Mouse (Mus musculus) inflammation-experienced regulatory T-cells, adult 6 months (primary cell): Measurements from ENCODE around the gene Spon1. TPM values are rescaled to one million over a fixed set of nuclear protein-coding genes. Genes with fewer than 3 reads are reported as not detected.

Source experiments
- ATAC-seq: one replicate; pipeline ENCODE4 v1.8.0; 2017
- polyA plus RNA-seq, 3 experiments: library from polyadenylated mRNA; unstranded; fragments of 100-300 nt; shearing (Covaris generic); gene quantifications; one replicate each; pipeline ENCODE4 v1.2.1; 2017

Spon1 gene
- under 1 TPM; 0.59 to 0.84 (median 0.72) TPM for polyA plus RNA-seq

DNA sequence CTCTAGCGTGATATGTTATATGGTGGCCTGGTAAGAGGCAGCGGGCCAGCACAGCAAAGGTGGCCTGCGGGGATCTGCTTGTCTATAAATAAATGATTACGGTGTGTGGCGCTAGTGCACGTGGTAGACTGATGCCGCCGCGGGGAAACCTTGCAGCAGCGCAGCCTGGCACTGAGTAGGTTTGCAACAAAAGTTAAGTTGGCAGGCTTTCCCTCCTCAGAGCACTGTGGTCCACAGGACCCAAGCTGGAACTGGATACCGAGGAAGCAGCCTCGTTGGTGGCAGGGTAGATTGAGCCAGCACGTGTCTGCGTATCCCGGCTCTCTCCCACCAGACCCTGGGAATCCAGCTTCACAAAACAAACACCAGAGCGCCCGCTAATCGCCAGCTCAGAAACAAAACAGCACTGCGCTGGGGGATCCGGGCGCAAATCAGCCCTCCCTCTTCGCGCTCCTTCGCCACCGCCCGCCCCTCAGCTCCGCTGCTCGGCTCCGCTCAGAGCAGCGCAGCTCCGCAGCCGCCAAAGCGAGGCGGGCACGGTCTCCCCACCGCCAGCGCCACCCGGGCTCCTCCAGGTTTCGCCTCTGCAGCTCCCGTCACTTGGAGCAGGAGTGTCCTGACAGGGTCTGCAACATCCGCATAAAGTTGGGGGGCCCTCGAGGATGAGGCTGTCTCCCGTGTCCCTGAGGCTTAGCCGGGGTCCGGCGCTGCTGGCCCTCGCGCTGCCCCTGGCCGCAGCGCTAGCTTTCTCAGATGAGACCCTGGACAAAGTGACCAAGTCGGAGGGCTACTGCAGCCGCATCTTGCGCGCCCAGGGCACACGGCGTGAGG, at the start of gene Spon1:
Spon1 (plus strand) TSS at position 332 of the 831 bp plus-strand sequence.
- no peak for ATAC-seq

DNA sequence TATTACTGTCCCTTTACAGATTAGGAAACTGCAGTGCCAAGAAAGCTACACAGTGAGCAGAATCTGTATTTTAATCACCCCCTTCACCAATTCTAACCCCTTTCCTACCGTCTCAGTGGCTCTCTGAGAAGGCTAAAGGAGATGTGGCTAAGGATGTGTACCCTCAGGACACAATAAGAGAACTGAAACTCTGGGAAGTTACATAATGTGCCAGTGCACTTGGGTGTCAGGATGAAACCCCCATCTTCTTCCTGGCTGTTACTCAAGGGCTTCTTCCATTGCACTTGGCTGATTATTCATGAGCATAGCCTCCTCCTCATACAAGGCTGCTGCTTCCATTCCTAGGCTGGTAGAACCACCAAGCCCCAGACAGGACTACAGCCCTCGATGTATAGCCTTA, 43.8 kb upstream of the Spon1 start:
- ATAC-seq = no peak

DNA sequence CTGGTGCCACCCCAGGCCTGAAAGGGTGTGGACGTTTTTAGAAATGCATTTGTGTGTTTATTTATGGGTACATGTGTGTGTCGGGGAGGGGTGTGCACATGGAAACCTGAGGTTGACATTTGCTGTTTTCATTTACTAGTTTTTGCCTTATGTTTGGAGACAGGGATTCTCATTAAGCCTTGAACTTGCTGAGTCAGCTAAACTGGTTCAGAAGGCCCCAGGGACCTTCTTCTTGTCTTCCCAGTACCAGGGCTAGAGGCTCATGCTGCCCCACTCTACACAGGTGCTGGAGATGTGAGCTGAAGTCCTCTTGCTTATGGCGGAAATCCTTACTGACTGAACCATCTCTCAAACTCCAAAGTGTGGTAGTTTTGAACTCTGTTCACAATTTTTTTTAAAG, 41.9 kb upstream of the Spon1 start:
- ATAC-seq = no peak

DNA sequence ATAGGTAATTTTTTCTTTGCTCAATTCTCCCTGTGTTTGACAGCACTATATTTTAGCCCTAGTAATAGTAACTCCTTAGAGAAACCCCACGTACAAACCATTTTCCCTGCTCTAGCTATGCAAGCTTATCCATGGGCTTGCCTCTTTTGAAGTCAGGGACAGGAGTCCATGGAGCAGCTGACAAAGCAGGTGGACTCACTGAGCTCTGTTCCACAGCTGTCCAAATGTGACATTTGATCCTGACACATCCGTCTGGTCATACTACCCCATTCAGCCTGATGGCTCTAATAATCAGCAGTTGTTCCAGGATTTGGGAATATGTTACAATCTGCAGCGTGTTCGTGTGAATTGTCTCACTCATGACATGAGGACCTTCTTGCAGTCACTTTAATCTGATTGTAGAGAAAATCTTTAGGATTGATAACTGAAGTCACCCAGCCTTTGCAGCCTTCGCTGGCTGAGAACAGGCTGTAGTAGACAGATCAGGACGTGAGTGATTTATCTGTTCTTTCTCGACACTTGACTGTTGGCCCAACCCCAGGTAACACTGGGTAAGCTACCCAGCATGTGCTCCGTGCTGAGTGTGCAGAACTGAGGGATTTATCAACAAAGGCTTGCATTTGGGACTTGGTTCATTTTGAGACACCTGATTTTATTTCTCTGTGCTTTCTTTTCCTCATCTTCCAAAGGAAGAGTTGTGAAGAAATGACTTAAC, 37.6 kb upstream of the Spon1 start:
- no peak for ATAC-seq

DNA sequence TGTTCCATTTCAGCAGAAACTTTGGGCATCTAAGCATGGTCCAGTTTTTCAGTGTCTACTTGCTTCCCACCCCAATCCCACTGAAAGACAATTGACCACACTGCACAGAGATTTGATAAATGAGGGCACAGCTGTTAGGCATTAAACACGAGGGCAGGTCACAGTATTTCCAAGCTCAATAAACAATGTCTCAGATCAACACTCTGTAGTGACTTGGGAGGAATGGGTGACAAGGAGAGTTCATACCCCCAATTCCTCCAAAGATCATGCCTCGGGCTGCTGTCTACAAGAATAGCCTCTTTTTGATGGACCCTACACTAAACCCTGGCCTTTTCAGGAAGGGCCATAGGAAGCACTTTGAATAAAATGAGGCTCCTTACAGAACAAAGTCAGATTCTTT, 36.9 kb upstream of the Spon1 start:
- ATAC-seq = no peak

DNA sequence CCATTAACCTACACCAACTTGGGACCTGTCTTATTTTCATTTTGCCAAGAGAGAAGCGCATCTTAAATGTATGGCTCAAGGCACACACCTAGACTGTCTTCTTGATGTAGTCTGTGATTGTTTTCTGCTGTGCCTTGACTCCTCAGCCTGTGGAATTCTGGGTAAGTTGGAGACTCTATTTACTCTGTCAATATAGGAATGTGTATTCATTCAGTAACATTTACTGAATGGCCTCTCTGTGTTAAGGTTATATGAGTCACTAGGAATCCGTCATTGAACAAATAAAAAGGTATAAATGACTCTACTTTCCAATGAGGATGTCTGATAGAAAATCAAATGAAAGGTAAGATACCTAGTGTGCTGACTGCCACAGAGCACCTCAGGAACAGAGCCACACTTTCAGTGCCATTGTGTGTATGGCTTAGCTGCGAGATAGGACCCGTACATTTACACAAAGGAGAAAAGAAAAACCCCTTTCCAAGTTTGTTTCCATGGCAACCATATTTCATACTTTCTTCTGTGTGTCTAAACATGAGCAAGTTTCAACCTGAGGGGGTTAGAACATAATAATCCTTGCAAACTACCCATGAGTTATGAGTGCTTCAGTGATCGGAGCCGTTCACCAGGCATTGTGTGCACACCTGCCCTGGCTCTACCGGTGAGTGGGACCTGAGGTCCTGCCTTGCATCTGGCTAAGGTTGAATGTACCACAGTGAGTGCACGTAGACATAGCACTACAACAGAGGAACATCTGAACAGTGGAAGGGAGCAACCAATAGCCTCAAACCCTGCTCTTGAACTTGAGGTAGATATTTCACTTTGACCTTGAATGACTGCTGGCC, 35.2 kb upstream of the Spon1 start:
- ATAC-seq = no peak

DNA sequence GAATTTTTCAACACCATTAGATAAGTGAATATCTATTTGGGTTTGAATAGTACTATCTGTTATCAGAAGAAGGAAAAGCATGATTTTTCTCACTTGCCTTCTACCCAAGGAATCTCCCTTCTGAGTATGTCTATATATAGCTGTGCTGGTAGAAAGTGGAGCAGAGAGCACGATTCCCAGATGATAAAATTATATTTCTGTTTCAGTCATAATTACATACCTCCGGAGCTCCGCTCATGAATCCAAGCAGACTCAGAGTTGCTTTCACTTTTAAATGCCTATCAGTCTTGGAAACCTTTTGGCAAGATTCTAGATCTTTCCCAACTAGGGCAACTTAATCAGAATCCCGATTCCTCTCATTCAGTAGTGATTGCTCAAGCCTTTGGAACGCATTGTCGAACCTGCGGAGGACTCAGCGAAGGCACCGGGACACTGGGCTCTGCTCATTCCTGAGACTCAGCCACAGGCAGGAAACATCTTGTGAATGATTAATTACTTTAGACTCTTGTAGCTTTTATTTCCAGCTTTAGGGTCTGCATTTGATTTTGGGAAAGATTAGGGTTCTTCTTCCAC, 27.9 kb upstream of the Spon1 start:
- no peak for ATAC-seq

DNA sequence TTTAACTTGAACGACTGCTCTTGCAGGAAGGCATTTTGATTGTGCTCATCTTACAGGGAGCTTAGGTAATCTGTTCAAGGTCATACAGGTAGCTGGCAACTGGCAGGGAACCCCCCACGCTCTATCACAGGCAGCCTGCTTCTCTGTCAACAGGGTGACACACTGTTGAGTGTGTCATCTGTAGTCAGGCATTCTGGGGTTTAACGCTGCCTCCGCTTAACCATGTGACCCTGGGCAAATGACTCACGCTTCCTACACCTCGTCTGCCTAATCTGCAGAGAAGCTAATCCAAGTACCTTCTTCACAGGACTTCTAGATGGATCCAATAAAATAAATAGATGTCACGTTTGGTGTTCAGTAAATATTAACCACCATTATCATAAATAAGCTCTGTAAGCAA, 26.6 kb upstream of the Spon1 start:
- no peak for ATAC-seq

DNA sequence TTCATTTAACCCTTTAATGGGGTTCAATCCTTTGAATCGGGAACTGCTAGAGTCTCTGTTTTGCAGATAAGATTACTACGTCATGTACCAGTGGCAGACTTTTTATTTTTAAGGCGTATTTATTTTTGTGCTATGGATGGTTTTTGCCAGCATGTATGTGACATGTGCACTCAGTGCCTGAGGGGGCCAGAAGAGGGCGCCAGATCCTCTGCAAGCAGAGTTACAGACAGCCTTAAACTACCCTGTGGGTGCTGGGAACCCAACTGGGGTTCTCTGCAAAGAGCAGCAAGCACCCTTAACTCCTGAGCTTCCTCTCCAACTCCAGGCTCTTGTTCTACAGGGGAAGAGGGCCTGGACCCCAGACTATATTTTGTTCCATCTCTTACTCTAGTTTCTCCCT, 23.2 kb upstream of the Spon1 start:
- ATAC-seq = no peak

DNA sequence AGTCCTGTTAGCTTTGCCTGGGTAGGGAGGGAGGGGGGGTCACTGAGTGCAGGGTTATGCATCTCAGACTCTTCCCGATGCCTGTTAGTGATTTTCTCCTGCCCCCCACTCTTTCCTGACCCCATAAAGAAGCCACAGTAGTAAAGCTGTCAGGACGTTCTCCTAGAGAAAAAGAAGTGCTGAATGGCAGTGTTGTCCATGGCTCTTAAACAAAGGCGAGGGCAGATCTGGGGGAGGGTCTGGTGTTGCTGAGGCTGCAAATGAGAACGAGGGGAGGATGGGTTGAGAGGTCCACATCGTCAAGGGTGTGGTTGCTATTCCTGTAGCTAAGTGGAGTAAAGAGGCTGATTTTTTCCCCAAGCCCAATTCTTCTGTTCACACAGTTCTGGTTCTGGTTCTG, 21.8 kb upstream of the Spon1 start:
- ATAC-seq = no peak

DNA sequence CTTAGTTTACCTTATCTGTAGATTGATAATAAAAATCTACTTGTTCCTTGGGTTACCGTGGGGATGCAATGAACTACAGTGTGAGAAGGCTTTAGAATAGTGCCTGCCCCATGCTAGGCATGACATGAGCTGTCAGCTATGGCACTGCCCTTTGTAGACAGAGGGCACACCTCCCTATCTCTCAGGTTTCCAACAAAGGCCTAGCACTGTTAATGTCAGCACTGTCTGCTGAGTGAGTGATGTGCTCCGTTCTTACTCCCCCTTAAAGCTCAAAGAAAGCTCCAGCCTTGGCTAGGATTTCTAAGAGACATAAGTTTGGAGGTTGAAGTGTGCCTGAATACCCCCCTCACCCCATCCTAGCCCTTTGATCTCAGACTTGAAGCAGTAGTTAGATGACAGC, 9.2 kb upstream of the Spon1 start:
- no peak for ATAC-seq

DNA sequence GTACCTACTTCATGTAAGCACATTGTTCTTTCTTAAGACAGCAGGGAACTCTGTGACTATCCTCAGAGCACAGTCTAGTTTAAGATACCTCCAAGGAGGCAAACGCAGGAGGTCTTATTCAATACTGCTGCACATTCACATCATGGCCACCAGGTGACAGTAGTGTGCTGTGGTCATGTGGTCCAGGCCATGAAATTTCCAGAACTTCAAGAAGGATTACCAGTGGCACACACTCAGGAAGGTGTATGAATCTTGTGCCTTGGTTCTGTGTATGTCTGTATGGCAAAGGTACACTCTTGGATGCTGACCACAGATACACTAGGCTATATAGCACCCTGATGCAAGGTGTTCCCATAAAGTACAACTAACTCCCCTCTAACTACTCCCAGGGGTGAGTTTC, 6.6 kb upstream of the Spon1 start:
- peak; percentile 41 for ATAC-seq

DNA sequence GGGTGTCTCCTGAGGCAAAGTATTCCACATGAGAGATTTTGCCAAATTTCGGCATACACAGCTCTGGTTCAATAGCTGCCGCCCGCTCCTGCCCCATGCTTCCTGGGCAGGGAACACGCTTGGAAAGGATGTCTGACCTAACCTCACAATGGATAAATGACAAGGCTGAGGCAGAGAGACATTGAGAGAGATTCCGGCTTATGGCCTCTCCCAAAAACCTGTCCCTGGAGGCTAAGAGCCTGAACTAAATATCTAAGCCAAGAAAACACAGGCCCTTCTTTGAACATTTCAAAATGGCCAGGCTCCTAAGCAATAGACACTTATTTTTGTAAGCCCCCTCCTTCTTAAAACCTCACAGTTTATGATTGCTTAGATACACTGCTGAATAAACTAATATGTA, 665 bp upstream of the Spon1 start:
- ATAC-seq = no peak

DNA sequence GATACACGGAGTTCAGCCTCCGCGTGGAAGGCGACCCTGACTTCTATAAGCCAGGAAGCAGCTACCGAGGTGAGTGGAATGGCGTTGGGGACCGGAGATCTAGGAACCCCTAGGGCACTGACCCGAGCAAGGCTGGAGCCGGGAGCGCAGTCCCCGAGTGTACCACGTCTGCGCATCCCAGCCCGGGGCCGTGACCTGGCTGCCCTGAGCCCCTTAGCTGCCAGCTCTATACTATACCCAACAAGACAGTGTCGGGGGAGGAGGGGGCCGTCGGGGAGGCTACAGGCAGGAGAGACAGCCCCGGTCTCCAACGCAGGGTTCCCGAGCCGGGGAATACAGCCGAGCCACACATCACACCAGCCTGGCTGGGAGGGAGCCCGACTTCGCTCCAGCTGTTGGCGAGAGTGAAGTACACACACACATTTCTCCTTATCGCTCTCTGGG, 722 bp downstream of the Spon1 start:
- no peak for ATAC-seq

DNA sequence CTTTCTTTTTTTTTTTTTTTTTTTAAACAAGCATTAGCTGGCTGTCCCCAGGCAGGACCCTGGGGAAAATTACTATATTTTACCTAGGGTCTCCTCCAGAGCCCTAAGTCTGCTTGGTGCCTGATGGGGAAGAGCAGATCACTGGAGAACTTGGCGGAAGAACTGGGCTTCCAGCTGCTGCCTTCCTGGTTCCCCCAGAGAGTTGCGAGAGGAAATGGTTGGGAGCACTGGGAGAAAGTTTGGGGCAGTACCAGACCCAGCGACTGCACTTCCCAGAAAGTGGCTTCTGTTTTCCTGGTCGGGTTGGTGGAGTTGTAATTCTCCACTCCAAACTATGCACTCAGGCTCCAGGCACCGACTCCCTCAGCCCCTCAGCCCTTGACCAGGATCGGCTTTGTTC, 1.7 kb downstream of the Spon1 start:
- ATAC-seq = no peak

DNA sequence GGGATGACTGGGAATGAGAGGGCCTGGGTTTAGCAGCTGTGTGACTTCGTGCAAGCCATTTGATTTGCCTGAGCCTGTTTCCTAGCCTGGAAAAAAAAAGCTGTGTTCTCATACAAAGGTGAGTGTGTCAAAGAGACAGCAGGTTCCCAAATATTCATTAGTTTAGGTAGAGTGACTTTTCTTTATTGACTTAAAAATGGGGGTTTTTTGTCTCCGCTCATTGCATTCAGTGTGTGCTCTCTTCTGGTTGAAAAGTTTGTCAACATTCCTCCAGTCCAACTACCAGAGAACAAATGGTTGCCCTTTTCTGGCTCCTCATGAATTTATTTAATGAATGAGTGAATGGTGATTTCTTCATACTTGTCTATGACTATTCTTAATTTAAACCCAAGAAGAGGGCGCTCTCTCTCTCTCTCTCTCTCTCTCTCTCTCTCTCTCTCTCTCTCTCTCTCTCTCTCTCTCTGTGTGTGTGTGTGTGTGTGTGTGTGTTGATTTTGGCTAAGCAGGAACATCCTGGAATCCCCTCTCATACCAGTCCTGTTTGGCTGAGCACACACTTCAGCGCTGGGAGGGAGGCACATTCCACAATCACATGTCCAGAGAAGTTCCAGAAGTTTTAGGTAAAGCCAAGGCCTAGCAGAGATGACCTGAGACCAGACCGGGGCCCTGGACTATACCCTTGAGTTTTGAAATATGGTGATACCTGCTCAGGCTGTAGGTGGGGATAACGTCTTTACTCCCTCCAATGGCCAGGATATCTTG, 2.6 kb downstream of the Spon1 start:
- ATAC-seq = no peak

DNA sequence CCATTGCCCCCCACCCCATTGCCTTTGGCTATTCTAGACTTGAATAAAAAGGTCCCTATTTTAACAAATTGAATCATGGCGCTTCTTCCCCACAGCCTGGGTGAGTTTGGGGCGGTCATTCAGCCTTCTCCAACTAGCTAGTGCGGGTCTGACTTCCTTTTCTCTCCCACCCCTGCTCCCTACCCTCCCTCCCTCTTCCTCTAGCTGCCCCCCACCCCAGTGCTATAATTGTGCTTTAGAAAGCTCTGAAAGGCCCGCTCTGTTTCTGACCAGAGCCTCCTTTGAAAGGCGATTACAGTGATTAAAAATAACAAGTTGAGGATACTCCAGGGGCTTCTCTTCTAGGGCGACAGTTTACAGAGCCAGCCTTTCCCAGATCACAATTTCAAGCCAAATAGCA, 3.5 kb downstream of the Spon1 start:
- ATAC-seq = no peak

DNA sequence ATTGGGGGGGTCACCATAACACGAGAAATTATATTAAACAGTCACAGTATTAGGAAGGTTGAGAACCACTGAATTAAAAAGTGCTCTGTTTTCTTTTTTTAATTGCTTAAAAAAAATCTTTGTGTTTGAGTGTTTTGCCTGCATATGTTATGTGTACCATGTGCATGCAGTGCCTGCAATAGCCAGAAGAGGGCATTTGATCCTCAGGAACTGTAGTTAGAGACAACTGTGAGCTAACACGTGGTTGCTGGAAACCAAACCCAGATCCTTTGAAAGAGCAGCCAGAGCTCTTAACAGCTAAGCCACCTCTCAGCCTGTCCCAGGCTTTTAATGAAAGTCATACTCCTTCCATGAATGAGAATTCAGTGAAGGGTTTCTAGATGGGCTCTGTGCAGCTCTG, 6.3 kb downstream of the Spon1 start:
- no peak for ATAC-seq

DNA sequence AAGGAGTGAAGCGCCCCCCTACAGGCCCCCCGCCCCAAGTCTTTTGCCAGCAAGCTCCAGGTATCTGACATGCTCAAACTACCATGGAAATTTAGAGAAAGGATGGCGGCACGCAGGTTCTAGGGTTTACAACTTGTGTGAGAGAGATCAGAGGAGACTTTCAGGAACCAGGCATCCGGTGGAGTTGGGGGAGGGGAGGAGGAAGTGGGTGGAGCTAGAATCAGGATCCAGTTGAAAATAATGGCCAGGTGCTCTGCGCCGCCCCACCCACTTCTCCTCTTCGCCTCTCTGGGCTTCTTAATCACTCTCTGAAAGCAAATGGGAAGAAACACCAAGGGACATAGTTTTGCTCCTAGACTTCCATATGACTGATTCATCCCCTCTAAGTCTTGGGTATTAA, 7.6 kb downstream of the Spon1 start:
- no peak for ATAC-seq

DNA sequence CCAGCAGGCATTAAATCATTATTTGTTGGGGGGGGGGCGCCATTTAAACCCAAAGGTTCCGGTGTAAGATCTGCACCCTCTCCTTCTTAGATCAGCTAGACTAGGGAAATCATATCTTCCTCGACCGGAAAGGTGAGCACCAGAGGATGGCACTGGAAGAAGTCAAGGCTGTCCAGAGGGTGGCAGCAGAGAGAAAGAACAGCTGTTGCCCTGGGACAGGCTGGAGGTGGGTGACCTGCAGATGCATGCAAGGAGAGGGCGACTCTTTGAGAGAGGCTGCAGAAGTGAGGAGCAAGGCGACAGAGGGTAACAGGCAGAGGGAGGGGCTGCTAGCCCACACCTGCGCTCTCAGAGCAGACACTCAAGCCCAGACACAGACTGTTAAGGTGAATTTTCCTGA, 8.2 kb downstream of the Spon1 start:
- ATAC-seq = no peak

DNA sequence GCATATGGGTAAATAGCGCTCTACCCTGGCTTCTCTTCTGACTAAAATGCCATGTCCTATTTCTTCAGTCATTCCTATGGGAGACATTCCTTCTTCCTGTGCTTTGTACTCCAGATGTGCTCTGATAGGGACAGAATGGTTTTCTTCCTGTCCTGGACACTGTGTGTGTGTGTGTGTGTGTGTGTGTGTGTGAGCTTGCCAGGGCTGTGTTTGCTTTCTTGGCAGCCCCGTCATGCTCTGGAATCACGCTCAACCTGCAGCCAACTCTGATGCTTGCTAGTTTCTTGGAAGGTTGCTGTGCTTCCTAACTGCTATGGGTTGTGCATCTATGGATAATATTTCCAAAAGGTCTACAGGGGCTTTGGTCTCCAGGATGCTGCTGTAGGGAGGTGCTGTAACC, 9.1 kb downstream of the Spon1 start:
- ATAC-seq = no peak

DNA sequence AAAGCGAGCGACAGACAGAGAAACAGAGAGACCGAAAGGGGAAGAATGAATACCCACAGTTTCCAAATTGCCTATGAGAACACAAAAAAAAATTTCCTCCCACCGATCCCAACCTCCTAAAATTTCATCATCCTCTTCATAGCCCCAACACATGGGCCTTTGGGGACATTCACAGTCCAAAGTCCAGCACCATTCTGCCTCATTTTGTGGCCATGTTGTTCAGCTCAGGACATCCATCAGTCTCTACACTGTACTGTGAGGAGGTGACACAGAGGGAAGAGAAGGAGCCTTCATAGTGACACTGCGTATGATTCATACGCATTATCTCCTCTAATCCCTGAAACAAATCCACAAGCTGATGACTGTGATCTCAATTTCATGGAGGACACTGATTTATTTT, 12.7 kb downstream of the Spon1 start:
- no peak for ATAC-seq
